Mouse (Mus musculus) forebrain, postnatal 0 days (tissue): Measurements from ENCODE around the gene Tfap4. TPM values are rescaled to one million over a fixed set of nuclear protein-coding genes. Genes with fewer than 3 reads are reported as not detected.

Experiments
- ATAC-seq: fragments of 200-750 bp; cut with Nextera tagmentation; 2 replicates; pipeline ENCODE4 v1.8.0; 2017; ENCODE audit warnings: mild to moderate bottlenecking, moderate library complexity
- DNase-seq: peaks from one replicate; pipeline ENCODE4 v3.0.0-alpha.2; 2015
- H3K27ac ChIP-seq: fragments of 300-500 bp; sonication (generic); 2 replicates; pipeline ENCODE4 v1.5.1; 2014; ENCODE audit warnings: low read depth, mild to moderate bottlenecking, antibody characterized with exemption, low read length, moderate library complexity, mixed read lengths
- H3K27me3 ChIP-seq: fragments of 300-500 bp; sonication (generic); 2 replicates; pipeline ENCODE4 v1.6.1; 2014; ENCODE audit warnings: mild to moderate bottlenecking, low read length, mixed read lengths; ENCODE audit not compliant: insufficient read depth
- H3K36me3 ChIP-seq: fragments of 300-500 bp; sonication (generic); 2 replicates; pipeline ENCODE4 v1.6.1; 2014; ENCODE audit warnings: mild to moderate bottlenecking, moderate library complexity; ENCODE audit not compliant: insufficient read depth
- H3K4me1 ChIP-seq: fragments of 300-500 bp; sonication (generic); 2 replicates; pipeline ENCODE4 v1.6.1; 2014; ENCODE audit warnings: antibody characterized with exemption; ENCODE audit not compliant: insufficient read depth
- H3K4me2 ChIP-seq: fragments of 300-500 bp; sonication (generic); 2 replicates; pipeline ENCODE4 v1.6.1; 2014; ENCODE audit warnings: low read depth, mild to moderate bottlenecking, moderate library complexity
- H3K4me3 ChIP-seq: fragments of 300-500 bp; sonication (generic); 2 replicates; pipeline ENCODE4 v1.5.1; 2014; ENCODE audit warnings: low read depth, low read length, mixed read lengths
- H3K9ac ChIP-seq: fragments of 300-500 bp; sonication (generic); 2 replicates; pipeline ENCODE4 v1.6.1; 2014; ENCODE audit warnings: mild to moderate bottlenecking
- H3K9me3 ChIP-seq: fragments of 300-500 bp; sonication (generic); 2 replicates; pipeline ENCODE4 v1.6.1; 2016; ENCODE audit warnings: low read length
- CTCF ChIP-seq: sonication (generic); IDR thresholded peaks from 2 replicates; pipeline ENCODE4 v1.5.1; 2016; ENCODE audit warnings: antibody characterized with exemption, control low read depth, low read depth
- WGBS: fragments of 180-500 bp; shearing (Covaris S2); extraction: QIAGEN DNeasy Blood & Tissue Kit; methylation state at CpG from one replicate; pipeline ENCODE4 v1.1.7; 2014; 5-methylcytosine and 5-hydroxymethylcytosine counted together
- polyA plus RNA-seq: library from polyadenylated mRNA; unstranded; fragments of >200 nt; fragmentation: Nextera tagmentation; extraction: Ambion mirVana; gene quantifications from 2 replicates; pipeline ENCODE4 v1.2.1, GENCODE M21; 2015
- total RNA-seq: library from RNA; depleted of rRNA; stranded (reverse); fragments of >200 nt; gene quantifications from 2 replicates; pipeline ENCODE4 v1.2.3, GENCODE M21; 2014

Tfap4 gene
- total and polyA plus RNA-seq, 2 experiments from 2014 or later, result 8.0 to 10.2 TPM

- ATAC-seq (peak; percentile 28), DNase-seq (peak; percentile 72)
- peak overlapping the region; percentile 90 for H3K27ac ChIP-seq
- H3K4me1 ChIP-seq, result peaks cover 30% of the 10 kb centered on the region
- H3K9ac ChIP-seq, result peak overlapping the region; percentile 76
- H3K27me3 ChIP-seq, result no peaks in the 10 kb centered on the region
- H3K36me3 ChIP-seq, result no peaks in the 10 kb centered on the region
- WGBS, result 12% methylated on average over 32 of the region's 32 CpGs
- H3K4me2 ChIP-seq, result peak overlapping the region; percentile 79
- H3K4me3 ChIP-seq, result peak overlapping the region; percentile 85
- no peaks in the 10 kb centered on the region for H3K9me3 ChIP-seq
- peak; percentile 67 for TF ChIP-seq CTCF
These were observed 33.5 kb upstream of the Tfap4 start for GRCm38 (mm10) chr16:4592909-4593875.

DNA sequence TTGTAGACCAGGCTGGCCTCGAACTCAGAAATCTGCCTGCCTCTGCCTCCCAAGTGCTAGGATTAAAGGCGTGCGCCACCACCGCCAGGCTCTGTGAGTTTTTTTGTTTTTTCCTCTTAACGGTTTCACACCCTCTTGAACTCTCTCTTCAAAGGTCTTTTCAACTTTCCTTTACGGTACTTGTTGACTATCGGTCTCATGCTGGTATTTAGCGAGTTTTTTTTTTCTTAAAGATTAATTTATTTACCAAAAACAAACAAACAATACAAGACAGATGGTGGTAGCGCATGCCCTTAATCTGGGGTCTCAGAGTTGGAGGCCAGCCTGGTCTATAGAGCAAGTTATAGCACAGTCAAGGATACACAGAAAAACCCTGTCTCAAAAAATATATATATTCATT is 30.6 kb upstream of the Tfap4 start:
- Histone ChIP-seq H3K27ac (no peak overlapping the region), H3K27me3 (no peaks in the 10 kb centered on the region), H3K9me3 (no peaks in the 10 kb centered on the region), H3K9ac (no peak overlapping the region), H3K4me1 (peaks cover 16% of the 10 kb centered on the region; the same call in 1 of the 2 replicates), H3K4me2 (no peak overlapping the region), H3K36me3 (no peaks in the 10 kb centered on the region), H3K4me3 (no peak overlapping the region)
- ATAC-seq (no peak), DNase-seq (peak; percentile 24)
- TF ChIP-seq CTCF, result no peak
- WGBS, result 94% methylated on average over 9 of the region's 9 CpGs

DNA sequence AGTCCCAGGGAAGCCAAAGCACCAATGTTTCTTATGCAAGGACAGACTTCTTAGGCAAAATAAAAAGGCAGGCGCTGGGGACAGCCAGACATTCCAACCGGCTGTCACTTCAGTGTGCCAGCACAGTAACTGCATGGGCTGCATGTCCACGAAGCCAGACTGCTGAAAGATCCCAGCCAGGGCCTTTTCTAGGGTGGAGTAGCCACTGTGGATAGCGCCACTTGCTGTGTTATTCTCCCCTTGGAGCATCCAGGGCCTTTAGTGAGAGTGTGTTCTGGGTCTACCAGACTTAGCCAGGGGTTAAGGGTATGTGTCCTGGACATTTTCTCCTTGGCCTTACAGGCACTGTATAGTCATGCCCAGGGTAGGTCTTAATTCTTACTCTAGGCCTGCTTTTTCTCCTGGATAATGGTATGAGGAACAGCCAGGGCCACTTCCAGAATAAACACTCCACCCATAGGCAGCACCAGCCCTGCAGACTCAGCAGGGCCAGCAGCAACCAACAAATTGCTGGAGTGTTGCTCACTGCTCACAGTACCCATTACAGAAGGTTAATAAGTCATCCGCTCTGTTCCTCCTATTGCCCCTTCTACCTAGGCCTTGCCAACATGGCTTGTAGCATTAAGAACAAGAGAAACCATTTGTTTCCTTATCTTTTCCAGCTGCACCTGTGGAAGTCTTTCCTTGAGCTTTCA is 28.0 kb upstream of the Tfap4 start:
- Histone ChIP-seq H3K4me2 (no peak overlapping the region), H3K4me1 (peaks cover 11% of the 10 kb centered on the region; the same call in 1 of the 2 replicates), H3K27ac (peak overlapping the region; percentile 50), H3K9me3 (no peaks in the 10 kb centered on the region), H3K9ac (no peak overlapping the region), H3K36me3 (no peaks in the 10 kb centered on the region), H3K4me3 (no peak overlapping the region), H3K27me3 (no peaks in the 10 kb centered on the region)
- WGBS, result 39% methylated on average over 5 of the region's 5 CpGs
- peak; percentile 13 for DNase-seq
- TF ChIP-seq CTCF, result no peak
- ATAC-seq, result no peak

GRCm38 (mm10) chr16:4586531-4587123 is 27.0 kb upstream of the Tfap4 start:
- DNase-seq (peak; percentile 90), ATAC-seq (peak; percentile 97)
- Histone ChIP-seq H3K27ac (peak overlapping the region; percentile 66), H3K27me3 (no peaks in the 10 kb centered on the region), H3K9me3 (no peaks in the 10 kb centered on the region), H3K9ac (peak overlapping the region; percentile 68), H3K4me1 (peaks cover 7% of the 10 kb centered on the region; the same call in 1 of the 2 replicates), H3K36me3 (no peaks in the 10 kb centered on the region), H3K4me3 (peak overlapping the region; percentile 61), H3K4me2 (peak overlapping the region; percentile 89)
- no peak for TF ChIP-seq CTCF
- WGBS, result 1% methylated on average over 40 of the region's 43 CpGs

DNA sequence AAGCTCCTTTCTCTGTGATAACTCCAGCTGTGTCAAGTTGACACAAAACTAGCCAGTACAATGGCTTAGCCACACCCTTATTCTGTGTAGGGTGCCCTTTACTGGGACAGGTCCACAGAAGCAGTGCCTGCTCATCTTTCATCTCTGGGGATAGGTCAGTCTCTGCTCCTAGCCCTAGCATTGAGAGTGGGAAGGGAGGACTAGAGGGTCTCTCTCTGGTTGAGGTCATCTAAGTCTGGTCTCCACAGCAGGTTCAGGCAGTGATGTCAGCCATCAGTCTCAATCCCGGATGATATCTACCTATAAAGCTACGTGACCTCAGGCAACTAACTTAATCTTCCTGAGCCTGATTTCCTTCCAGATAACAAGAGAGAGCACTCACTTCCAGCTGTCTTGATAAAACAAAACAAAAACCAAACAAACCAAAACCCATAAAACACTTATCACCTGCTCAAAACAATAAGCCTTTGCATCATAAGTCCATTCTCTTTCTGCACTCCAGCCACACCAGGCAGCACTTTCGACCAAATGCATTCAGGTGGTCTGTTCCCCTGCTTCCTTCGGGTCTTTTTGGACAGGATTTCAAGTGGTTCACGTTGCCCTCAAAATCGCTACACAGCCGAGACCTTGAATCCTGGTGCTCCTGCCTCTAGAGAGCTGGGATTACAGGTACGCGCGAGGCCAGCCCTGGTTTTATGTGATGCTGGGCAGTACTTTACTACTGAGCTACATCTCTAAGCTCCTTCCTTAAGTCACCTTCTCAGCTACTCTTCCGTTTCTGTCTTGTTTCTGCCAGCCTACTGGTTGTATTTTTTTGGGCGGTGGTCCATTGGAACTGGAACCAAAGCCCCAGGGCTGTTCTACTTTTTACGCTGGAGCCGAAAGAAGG is 26.2 kb upstream of the Tfap4 start:
- Histone ChIP-seq H3K9ac (peak overlapping the region; percentile 68), H3K36me3 (no peaks in the 10 kb centered on the region), H3K4me3 (peak overlapping the region; percentile 61), H3K27ac (peak overlapping the region; percentile 66), H3K9me3 (no peaks in the 10 kb centered on the region), H3K4me2 (peak overlapping the region; percentile 89), H3K27me3 (no peaks in the 10 kb centered on the region), H3K4me1 (peaks cover 7% of the 10 kb centered on the region; the same call in 1 of the 2 replicates)
- DNase-seq (no peak), ATAC-seq (peak; percentile 51)
- WGBS, result 13% methylated on average over 14 of the region's 14 CpGs
- TF ChIP-seq CTCF, result no peak

GRCm38 (mm10) chr16:4584438-4584837 is 24.8 kb upstream of the Tfap4 start:
- ATAC-seq (no peak), DNase-seq (no peak)
- no peaks in the 10 kb centered on the region for H3K9me3 ChIP-seq
- no peak for TF ChIP-seq CTCF
- H3K4me2 ChIP-seq, result no peak overlapping the region
- peaks cover 7% of the 10 kb centered on the region; the same call in 1 of the 2 replicates for H3K4me1 ChIP-seq
- no peak overlapping the region for H3K27ac ChIP-seq
- WGBS, result 79% methylated on average over 5 of the region's 5 CpGs
- H3K9ac ChIP-seq, result no peak overlapping the region
- H3K27me3 ChIP-seq, result no peaks in the 10 kb centered on the region
- H3K36me3 ChIP-seq, result no peaks in the 10 kb centered on the region
- H3K4me3 ChIP-seq, result no peak overlapping the region
